Mouse (Mus musculus) neural tube, embryonic 15.5 days (tissue): ENCODE measurements at regions not wholly inside any gene's neighbourhood (a gene's known extent, or its start where the extent isn't known, plus 50 kb on each side); places are given as distances from the start of the nearest gene placed in this dataset. TPM values are rescaled to one million over a fixed set of nuclear protein-coding genes. Genes with fewer than 3 reads are reported as not detected.
"Not testable (repeated sequence)": the region's sequence is repeated elsewhere in the genome, so short reads cannot be mapped to it uniquely, and the experiment has no call there.

Experiments
- ATAC-seq: fragments of 200-750 bp; cut with Nextera tagmentation; 2 replicates; pipeline ENCODE4 v1.8.0; 2017; ENCODE audit warnings: mild to moderate bottlenecking, moderate TSS enrichment, moderate library complexity; ENCODE audit not compliant: low FRiP score
- H3K27ac ChIP-seq: fragments of 300-500 bp; sonication (generic); replicated peaks from 2 replicates; pipeline ENCODE4 v1.5.1; 2015; ENCODE audit warnings: mild to moderate bottlenecking, inconsistent platforms
- H3K27me3 ChIP-seq: fragments of 300-500 bp; sonication (generic); replicated peaks from 2 replicates; pipeline ENCODE4 v1.6.1; 2015; ENCODE audit warnings: inconsistent platforms
- H3K36me3 ChIP-seq: fragments of 300-500 bp; sonication (generic); 2 replicates; pipeline ENCODE4 v1.6.1; 2015; ENCODE audit warnings: inconsistent platforms
- H3K4me1 ChIP-seq: fragments of 300-500 bp; sonication (generic); 2 replicates; pipeline ENCODE4 v1.6.1; 2015; ENCODE audit warnings: inconsistent platforms
- H3K4me2 ChIP-seq: fragments of 300-500 bp; sonication (generic); 2 replicates; pipeline ENCODE4 v1.6.1; 2015; ENCODE audit warnings: inconsistent platforms, mild to moderate bottlenecking, moderate library complexity
- H3K4me3 ChIP-seq: fragments of 300-500 bp; sonication (generic); replicated peaks from 2 replicates; pipeline ENCODE4 v1.5.1; 2015; ENCODE audit warnings: mild to moderate bottlenecking, inconsistent platforms
- H3K9ac ChIP-seq: fragments of 300-500 bp; sonication (generic); replicated peaks from 2 replicates; pipeline ENCODE4 v1.6.1; 2015; ENCODE audit warnings: mild to moderate bottlenecking, inconsistent platforms
- H3K9me3 ChIP-seq: fragments of 300-500 bp; sonication (generic); replicated peaks from 2 replicates; pipeline ENCODE4 v1.6.1; 2016; ENCODE audit warnings: inconsistent platforms
- WGBS: fragments of 180-500 bp; shearing (Covaris S2); methylation state at CpG from one replicate; pipeline ENCODE4 v1.1.7; 2015; ENCODE audit warnings: mixed read lengths; 5-methylcytosine and 5-hydroxymethylcytosine counted together
- microRNA-seq: library from miRNA; unstranded; fragments of <30 nt; microRNA quantifications from one replicate; pipeline ENCODE4, GENCODE M21; 2017

DNA sequence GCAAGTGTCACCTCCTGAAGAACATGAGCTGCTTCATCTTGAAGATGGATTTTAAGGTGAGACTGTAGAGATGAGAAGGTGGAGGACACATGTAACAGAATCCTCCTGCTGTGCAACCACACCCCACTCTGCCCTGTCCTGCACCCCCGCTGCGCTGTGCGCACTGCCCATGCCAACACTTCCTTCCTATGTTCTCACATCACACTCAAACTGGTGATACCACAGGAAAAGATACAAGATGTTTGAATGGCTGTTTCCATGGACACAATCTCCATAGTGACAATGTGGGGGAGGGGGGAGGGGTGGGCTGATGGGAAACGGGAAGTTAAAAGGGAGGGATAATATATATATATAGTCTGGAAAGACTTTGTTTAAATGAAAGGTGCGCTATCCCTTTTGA is 765.3 kb downstream of the Trib2 start:
- Histone ChIP-seq H3K36me3 (no peaks in the 10 kb centered on the region), H3K9me3 (no peaks in the 10 kb centered on the region), H3K4me2 (no peak overlapping the region), H3K4me3 (no peak overlapping the region), H3K4me1 (no peaks in the 10 kb centered on the region), H3K27ac (no peak overlapping the region), H3K27me3 (no peaks in the 10 kb centered on the region), H3K9ac (no peak overlapping the region)
- WGBS = 86% methylated on average over 5 of the region's 5 CpGs
- no peak for ATAC-seq

DNA sequence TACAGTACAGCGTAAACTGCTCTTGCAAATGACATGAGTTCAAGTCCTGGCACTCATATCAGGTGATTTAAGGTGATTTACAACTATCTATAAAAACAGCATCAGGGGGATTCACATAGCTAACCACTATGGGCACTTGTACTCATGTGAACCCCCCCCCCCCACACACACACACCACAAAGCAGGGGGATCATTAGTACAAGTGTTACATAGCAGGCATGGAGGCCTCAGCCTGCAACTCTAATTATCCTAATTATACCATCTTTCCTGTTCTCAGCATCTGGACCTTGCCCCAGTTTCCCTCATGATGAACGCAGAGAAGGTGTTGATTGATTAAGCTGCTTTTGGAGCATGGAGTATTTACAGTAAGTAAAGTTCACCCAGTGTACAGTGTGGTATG is 773.5 kb downstream of the Trib2 start:
- Histone ChIP-seq H3K4me3 (no peak overlapping the region), H3K9ac (no peak overlapping the region), H3K36me3 (no peaks in the 10 kb centered on the region), H3K27ac (no peak overlapping the region), H3K4me1 (no peaks in the 10 kb centered on the region), H3K9me3 (no peaks in the 10 kb centered on the region), H3K27me3 (no peaks in the 10 kb centered on the region), H3K4me2 (no peak overlapping the region)
- no peak for ATAC-seq
- 81% methylated on average over 2 of the region's 2 CpGs for WGBS

GRCm38 (mm10) chr12:15011091-15011490 is 805.6 kb downstream of the Trib2 start:
- no peak overlapping the region for H3K4me3 ChIP-seq
- no peaks in the 10 kb centered on the region for H3K9me3 ChIP-seq
- H3K4me2 ChIP-seq = no peak overlapping the region
- no peaks in the 10 kb centered on the region for H3K36me3 ChIP-seq
- no peak for ATAC-seq
- no peaks in the 10 kb centered on the region for H3K4me1 ChIP-seq
- no peak overlapping the region for H3K27ac ChIP-seq
- no peak overlapping the region for H3K9ac ChIP-seq
- H3K27me3 ChIP-seq = no peaks in the 10 kb centered on the region

GRCm38 (mm10) chr12:15002401-15002800 is 814.3 kb downstream of the Trib2 start:
- not testable (repeated sequence) for H3K27ac ChIP-seq, H3K9me3 ChIP-seq, H3K4me1 ChIP-seq, H3K36me3 ChIP-seq, ATAC-seq, H3K27me3 ChIP-seq, H3K4me3 ChIP-seq, H3K9ac ChIP-seq, H3K4me2 ChIP-seq
- WGBS = 71% methylated on average over 1 of the region's 1 CpGs

Small RNA genes lying in the stretch of these regions (microRNA-seq; reads per million reads assigned to microRNA genes)
- gene Gm27682 = not detected
